Mouse (Mus musculus): ENCODE data around the gene Saal1. TPM values are rescaled to one million over a fixed set of nuclear protein-coding genes. Genes with fewer than 3 reads are reported as not detected.
"Not testable (repeated sequence)": the region's sequence is repeated elsewhere in the genome, so short reads cannot be mapped to it uniquely, and the experiment has no call there.

Gene Saal1
- polyA plus RNA-seq (2011; ENCODE audit: insufficient read length, low read depth, missing spikeins), result 13.8 and 15.4 TPM in 2 replicates

- TF ChIP-seq POLR2A (IDR thresholded peaks at IDR 0.05; ENCODE audit: low read depth, low read length) (peak; percentile 76), CTCF (IDR thresholded peaks at IDR 0.05; ENCODE audit: borderline replicate concordance, insufficient read depth, low read length) (peak; percentile 85)
- Histone ChIP-seq H3K27ac (ENCODE audit: insufficient read depth, low read length) (no peak within 1 kb of the TSS), H3K4me3 (ENCODE audit: insufficient read depth, low read length) (peak within 1 kb of the TSS; percentile 96), H3K4me1 (ENCODE audit: control insufficient read depth, insufficient read depth, low read length) (no peaks in the 10 kb centered on the region; the same call in 1 of the 2 replicates)
Measured at GRCm38 (mm10) chr7:46710390-46710844, at the start of gene Saal1. Gene Saal1, minus strand, starts transcription at chr7:46710680.

- H3K27ac ChIP-seq (ENCODE audit: insufficient read depth, low read length), result no peak within 1 kb of the TSS
- H3K4me3 ChIP-seq (ENCODE audit: insufficient read depth, low read length), result no peak within 1 kb of the TSS
- TF ChIP-seq CTCF (IDR thresholded peaks at IDR 0.05; ENCODE audit: borderline replicate concordance, insufficient read depth, low read length) (no peak), POLR2A (IDR thresholded peaks at IDR 0.05; ENCODE audit: low read depth, low read length) (no peak)
- H3K4me1 ChIP-seq (ENCODE audit: control insufficient read depth, insufficient read depth, low read length), result no peaks in the 10 kb centered on the region
Measured at GRCm38 (mm10) chr7:46751490-46751889, 41.0 kb upstream of the Saal1 start, which contains the start of gene Saa2. Gene Saa2, plus strand, starts transcription at chr7:46751790.

- H3K4me1 ChIP-seq (ENCODE audit: control insufficient read depth, insufficient read depth, low read length), result no peaks in the 10 kb centered on the region
- no peak overlapping the region for H3K4me3 ChIP-seq (ENCODE audit: insufficient read depth, low read length)
- TF ChIP-seq POLR2A (IDR thresholded peaks at IDR 0.05; ENCODE audit: low read depth, low read length), result no peak
- TF ChIP-seq CTCF (IDR thresholded peaks at IDR 0.05; ENCODE audit: borderline replicate concordance, insufficient read depth, low read length), result no peak
- H3K27ac ChIP-seq (ENCODE audit: insufficient read depth, low read length), result no peak overlapping the region
Measured at GRCm38 (mm10) chr7:46748459-46748858, 38.0 kb upstream of the Saal1 start.

GRCm38 (mm10) chr7:46746381-46746780 is 35.9 kb upstream of the Saal1 start:
- no peak for TF ChIP-seq POLR2A (IDR thresholded peaks at IDR 0.05; ENCODE audit: low read depth, low read length)
- TF ChIP-seq CTCF (IDR thresholded peaks at IDR 0.05; ENCODE audit: borderline replicate concordance, insufficient read depth, low read length), result no peak
- no peak overlapping the region for H3K27ac ChIP-seq (ENCODE audit: insufficient read depth, low read length)
- no peaks in the 10 kb centered on the region for H3K4me1 ChIP-seq (ENCODE audit: control insufficient read depth, insufficient read depth, low read length)
- H3K4me3 ChIP-seq (ENCODE audit: insufficient read depth, low read length), result no peak overlapping the region

- H3K4me3 ChIP-seq (ENCODE audit: insufficient read depth, low read length), result no peak overlapping the region
- H3K27ac ChIP-seq (ENCODE audit: insufficient read depth, low read length), result no peak overlapping the region
- no peak for TF ChIP-seq CTCF (IDR thresholded peaks at IDR 0.05; ENCODE audit: borderline replicate concordance, insufficient read depth, low read length)
- no peak for TF ChIP-seq POLR2A (IDR thresholded peaks at IDR 0.05; ENCODE audit: low read depth, low read length)
Measured at GRCm38 (mm10) chr7:46745816-46746215, 35.3 kb upstream of the Saal1 start.

GRCm38 (mm10) chr7:46742880-46743279 is 32.4 kb upstream of the Saal1 start, which contains the start of gene Saa1:
Gene Saa1, minus strand, starts transcription at chr7:46742980.
- H3K4me1 ChIP-seq (ENCODE audit: control insufficient read depth, insufficient read depth, low read length); H3K27ac ChIP-seq (ENCODE audit: insufficient read depth, low read length); H3K4me3 ChIP-seq (ENCODE audit: insufficient read depth, low read length): not testable (repeated sequence)

More at GRCm38 (mm10) chr7:46745816-46746215, 35.3 kb upstream of the Saal1 start:
- no peaks in the 10 kb centered on the region for H3K4me1 ChIP-seq (ENCODE audit: control insufficient read depth, insufficient read depth, low read length)

GRCm38 (mm10) chr7:46740041-46740440 is 29.6 kb upstream of the Saal1 start:
- H3K4me3 ChIP-seq (ENCODE audit: insufficient read depth, low read length); H3K4me1 ChIP-seq (ENCODE audit: control insufficient read depth, insufficient read depth, low read length): not testable (repeated sequence)

GRCm38 (mm10) chr7:46738561-46739460 is 28.3 kb upstream of the Saal1 start:
- TF ChIP-seq CTCF (IDR thresholded peaks at IDR 0.05; ENCODE audit: borderline replicate concordance, insufficient read depth, low read length) (no peak), POLR2A (IDR thresholded peaks at IDR 0.05; ENCODE audit: low read depth, low read length) (no peak)
- no peak overlapping the region for H3K27ac ChIP-seq (ENCODE audit: insufficient read depth, low read length)
- no peaks in the 10 kb centered on the region for H3K4me1 ChIP-seq (ENCODE audit: control insufficient read depth, insufficient read depth, low read length)
- H3K4me3 ChIP-seq (ENCODE audit: insufficient read depth, low read length), result no peak overlapping the region

More at GRCm38 (mm10) chr7:46740041-46740440, 29.6 kb upstream of the Saal1 start:
- H3K27ac ChIP-seq (ENCODE audit: insufficient read depth, low read length), result not testable (repeated sequence)

GRCm38 (mm10) chr7:46734983-46735382 is 24.5 kb upstream of the Saal1 start:
- Histone ChIP-seq H3K27ac (ENCODE audit: insufficient read depth, low read length) (no peak overlapping the region), H3K4me3 (ENCODE audit: insufficient read depth, low read length) (no peak overlapping the region), H3K4me1 (ENCODE audit: control insufficient read depth, insufficient read depth, low read length) (no peaks in the 10 kb centered on the region)
- TF ChIP-seq CTCF (IDR thresholded peaks at IDR 0.05; ENCODE audit: borderline replicate concordance, insufficient read depth, low read length) (no peak), POLR2A (IDR thresholded peaks at IDR 0.05; ENCODE audit: low read depth, low read length) (no peak)

- Histone ChIP-seq H3K4me1 (ENCODE audit: control insufficient read depth, insufficient read depth, low read length) (no peaks in the 10 kb centered on the region), H3K27ac (ENCODE audit: insufficient read depth, low read length) (no peak within 1 kb of the TSS), H3K4me3 (ENCODE audit: insufficient read depth, low read length) (no peak within 1 kb of the TSS)
- TF ChIP-seq CTCF (IDR thresholded peaks at IDR 0.05; ENCODE audit: borderline replicate concordance, insufficient read depth, low read length) (no peak), POLR2A (IDR thresholded peaks at IDR 0.05; ENCODE audit: low read depth, low read length) (no peak)
Measured at GRCm38 (mm10) chr7:46732458-46732857, 22.0 kb upstream of the Saal1 start, which contains the start of gene Saa4. Gene Saa4, minus strand, starts transcription at chr7:46732603.
